Mouse (Mus musculus): ENCODE results near the gene Mettl7a3.
A peak's percentile ranks its signal among the peaks of the same experiment; 100 is the strongest.

The Mettl7a3 gene

GRCm38 (mm10) chr15:100388224-100388835 lies 53.6 kb downstream of the Mettl7a3 start:
- DNase-seq (ENCODE audit: low spot score in 2 of 2), result peak in 1 of 2 experiments; percentile 48

- no peak for DNase-seq (ENCODE audit: low spot score in 2 of 2)
Observed at GRCm38 (mm10) chr15:100388886-100389285, 54.2 kb downstream of the Mettl7a3 start.
